Mouse (Mus musculus): ENCODE measurements at regions not wholly inside any gene's neighbourhood (a gene's known extent, or its start where the extent isn't known, plus 50 kb on each side); places are given as distances from the start of the nearest gene placed in this dataset.

- TF ChIP-seq EP300 (IDR thresholded peaks at IDR 0.05; ENCODE audit: low read depth) (no peak), CTCF (IDR thresholded peaks at IDR 0.05; ENCODE audit: low read depth) (no peak)
These were observed 83.3 kb upstream of the Dazl start for GRCm38 (mm10) chr17:50376708-50377107.

Measured in liver, postnatal 0 days (tissue).